Mouse (Mus musculus): ENCODE measurements at regions not wholly inside any gene's neighbourhood (a gene's known extent, or its start where the extent isn't known, plus 50 kb on each side); places are given as distances from the start of the nearest gene placed in this dataset.
A peak's percentile ranks its signal among the peaks of the same experiment; 100 is the strongest.

- H3K4me2 ChIP-seq, result no peak overlapping the region
- H3K4me1 ChIP-seq (replicated peaks), result no peaks in the 10 kb centered on the region; the same call in 1 of the 2 replicates
- H3K27me3 ChIP-seq (replicated peaks), result peaks cover 31% of the 10 kb centered on the region
- WGBS, result 79% methylated on average over 7 of the region's 7 CpGs
- H3K36me3 ChIP-seq, result no peaks in the 10 kb centered on the region
- H3K4me3 ChIP-seq, result no peak overlapping the region
- H3K9me3 ChIP-seq (replicated peaks), result no peaks in the 10 kb centered on the region
- no peak overlapping the region for H3K27ac ChIP-seq (ENCODE audit: poor library complexity, severe bottlenecking)
- no peak for ATAC-seq (ENCODE audit: insufficient number of reproducible peaks, low FRiP score)
- no peak overlapping the region for H3K9ac ChIP-seq
These were observed 236.5 kb downstream of the Mtx2 start for GRCm38 (mm10) chr2:75062189-75062510.

- Histone ChIP-seq H3K9ac (no peak overlapping the region), H3K4me2 (no peak overlapping the region), H3K27ac (ENCODE audit: poor library complexity, severe bottlenecking) (no peak overlapping the region), H3K36me3 (no peaks in the 10 kb centered on the region), H3K4me1 (replicated peaks) (no peaks in the 10 kb centered on the region; the same call in 1 of the 2 replicates), H3K27me3 (replicated peaks) (peaks cover 23% of the 10 kb centered on the region), H3K9me3 (replicated peaks) (no peaks in the 10 kb centered on the region), H3K4me3 (no peak overlapping the region)
- WGBS, result 63% methylated on average over 10 of the region's 10 CpGs
- ATAC-seq (ENCODE audit: insufficient number of reproducible peaks, low FRiP score), result no peak
These were observed 239.0 kb downstream of the Mtx2 start for GRCm38 (mm10) chr2:75064406-75065115.

GRCm38 (mm10) chr2:75065304-75065703 lies 239.7 kb downstream of the Mtx2 start:
- WGBS, result 85% methylated on average over 2 of the region's 2 CpGs
- Histone ChIP-seq H3K4me1 (replicated peaks) (no peaks in the 10 kb centered on the region; the same call in 1 of the 2 replicates), H3K27me3 (replicated peaks) (peaks cover 15% of the 10 kb centered on the region), H3K36me3 (no peaks in the 10 kb centered on the region), H3K9me3 (replicated peaks) (no peaks in the 10 kb centered on the region), H3K4me2 (no peak overlapping the region), H3K9ac (no peak overlapping the region), H3K4me3 (no peak overlapping the region), H3K27ac (ENCODE audit: poor library complexity, severe bottlenecking) (no peak overlapping the region)
- no peak for ATAC-seq (ENCODE audit: insufficient number of reproducible peaks, low FRiP score)

- H3K27me3 ChIP-seq (replicated peaks), result no peaks in the 10 kb centered on the region
- H3K27ac ChIP-seq (ENCODE audit: poor library complexity, severe bottlenecking), result no peak overlapping the region
- no peaks in the 10 kb centered on the region for H3K36me3 ChIP-seq
- H3K4me1 ChIP-seq (replicated peaks), result no peaks in the 10 kb centered on the region
- no peaks in the 10 kb centered on the region for H3K9me3 ChIP-seq (replicated peaks)
- WGBS, result 63% methylated on average over 2 of the region's 2 CpGs
- H3K4me2 ChIP-seq, result no peak overlapping the region
- ATAC-seq (ENCODE audit: insufficient number of reproducible peaks, low FRiP score), result no peak
- no peak overlapping the region for H3K9ac ChIP-seq
- H3K4me3 ChIP-seq, result no peak overlapping the region
These were observed 243.7 kb downstream of the Mtx2 start for GRCm38 (mm10) chr2:75069321-75069720.

GRCm38 (mm10) chr2:75072021-75072420 lies 246.4 kb downstream of the Mtx2 start:
- H3K4me1 ChIP-seq (replicated peaks), result no peaks in the 10 kb centered on the region
- WGBS, result 81% methylated on average over 3 of the region's 3 CpGs

GRCm38 (mm10) chr2:75072471-75072870 lies 246.9 kb downstream of the Mtx2 start:
- H3K4me2 ChIP-seq, result no peak overlapping the region
- H3K27ac ChIP-seq (ENCODE audit: poor library complexity, severe bottlenecking), result no peak overlapping the region
- no peaks in the 10 kb centered on the region for H3K27me3 ChIP-seq (replicated peaks)
- H3K9me3 ChIP-seq (replicated peaks), result no peaks in the 10 kb centered on the region
- H3K4me1 ChIP-seq (replicated peaks), result no peaks in the 10 kb centered on the region
- no peak for ATAC-seq (ENCODE audit: insufficient number of reproducible peaks, low FRiP score)
- H3K4me3 ChIP-seq, result no peak overlapping the region
- H3K36me3 ChIP-seq, result no peaks in the 10 kb centered on the region
- H3K9ac ChIP-seq, result no peak overlapping the region
- 61% methylated on average over 8 of the region's 8 CpGs for WGBS

More at GRCm38 (mm10) chr2:75072021-75072420, 246.4 kb downstream of the Mtx2 start:
- Histone ChIP-seq H3K27me3 (replicated peaks) (no peaks in the 10 kb centered on the region), H3K4me3 (no peak overlapping the region), H3K36me3 (no peaks in the 10 kb centered on the region), H3K9me3 (replicated peaks) (no peaks in the 10 kb centered on the region), H3K27ac (ENCODE audit: poor library complexity, severe bottlenecking) (no peak overlapping the region), H3K9ac (no peak overlapping the region), H3K4me2 (no peak overlapping the region)
- ATAC-seq (ENCODE audit: insufficient number of reproducible peaks, low FRiP score), result no peak

- Histone ChIP-seq H3K4me3 (no peak overlapping the region), H3K27ac (ENCODE audit: poor library complexity, severe bottlenecking) (no peak overlapping the region), H3K27me3 (replicated peaks) (no peaks in the 10 kb centered on the region), H3K9me3 (replicated peaks) (no peaks in the 10 kb centered on the region), H3K9ac (no peak overlapping the region), H3K4me2 (no peak overlapping the region), H3K36me3 (no peaks in the 10 kb centered on the region), H3K4me1 (replicated peaks) (no peaks in the 10 kb centered on the region)
- ATAC-seq (ENCODE audit: insufficient number of reproducible peaks, low FRiP score), result no peak
- 76% methylated on average over 9 of the region's 9 CpGs for WGBS
These were observed 247.6 kb downstream of the Mtx2 start for GRCm38 (mm10) chr2:75073178-75073577.

GRCm38 (mm10) chr2:75087164-75087563 lies 261.6 kb downstream of the Mtx2 start:
- Histone ChIP-seq H3K27ac (ENCODE audit: poor library complexity, severe bottlenecking) (no peak overlapping the region; the same call in 1 of the 2 replicates), H3K27me3 (replicated peaks) (no peaks in the 10 kb centered on the region), H3K4me3 (peak overlapping the region; percentile 1; the same call in 1 of the 2 replicates), H3K36me3 (no peaks in the 10 kb centered on the region), H3K9ac (no peak overlapping the region), H3K9me3 (replicated peaks) (no peaks in the 10 kb centered on the region), H3K4me2 (peak overlapping the region; percentile 55), H3K4me1 (replicated peaks) (peaks cover 5% of the 10 kb centered on the region)
- no peak for ATAC-seq (ENCODE audit: insufficient number of reproducible peaks, low FRiP score)
- 32% methylated on average over 12 of the region's 12 CpGs for WGBS

GRCm38 (mm10) chr2:75089186-75089585 lies 263.6 kb downstream of the Mtx2 start:
- no peaks in the 10 kb centered on the region for H3K9me3 ChIP-seq (replicated peaks)
- H3K4me3 ChIP-seq, result no peak overlapping the region
- H3K9ac ChIP-seq, result no peak overlapping the region
- ATAC-seq (ENCODE audit: insufficient number of reproducible peaks, low FRiP score), result no peak
- H3K4me2 ChIP-seq, result no peak overlapping the region
- H3K4me1 ChIP-seq (replicated peaks), result peaks cover 5% of the 10 kb centered on the region
- 60% methylated on average over 8 of the region's 8 CpGs for WGBS
- no peaks in the 10 kb centered on the region for H3K27me3 ChIP-seq (replicated peaks)
- H3K36me3 ChIP-seq, result no peaks in the 10 kb centered on the region
- H3K27ac ChIP-seq (ENCODE audit: poor library complexity, severe bottlenecking), result no peak overlapping the region

- Histone ChIP-seq H3K4me1 (replicated peaks) (peaks cover 5% of the 10 kb centered on the region), H3K27me3 (replicated peaks) (no peaks in the 10 kb centered on the region), H3K9me3 (replicated peaks) (no peaks in the 10 kb centered on the region), H3K36me3 (no peaks in the 10 kb centered on the region), H3K4me3 (no peak overlapping the region), H3K9ac (no peak overlapping the region), H3K4me2 (no peak overlapping the region), H3K27ac (ENCODE audit: poor library complexity, severe bottlenecking) (no peak overlapping the region)
- 25% methylated on average over 6 of the region's 6 CpGs for WGBS
- ATAC-seq (ENCODE audit: insufficient number of reproducible peaks, low FRiP score), result no peak
These were observed 264.0 kb downstream of the Mtx2 start for GRCm38 (mm10) chr2:75089616-75090015.

GRCm38 (mm10) chr2:75090439-75090838 lies 264.8 kb downstream of the Mtx2 start:
- no peaks in the 10 kb centered on the region for H3K27me3 ChIP-seq (replicated peaks)
- no peaks in the 10 kb centered on the region for H3K9me3 ChIP-seq (replicated peaks)
- no peak overlapping the region for H3K4me2 ChIP-seq
- no peak for ATAC-seq (ENCODE audit: insufficient number of reproducible peaks, low FRiP score)
- 65% methylated on average over 16 of the region's 16 CpGs for WGBS
- peaks cover 5% of the 10 kb centered on the region for H3K4me1 ChIP-seq (replicated peaks)
- H3K9ac ChIP-seq, result no peak overlapping the region
- no peak overlapping the region for H3K4me3 ChIP-seq
- H3K36me3 ChIP-seq, result no peaks in the 10 kb centered on the region
- H3K27ac ChIP-seq (ENCODE audit: poor library complexity, severe bottlenecking), result no peak overlapping the region

GRCm38 (mm10) chr2:75101501-75101900 lies 275.9 kb downstream of the Mtx2 start:
- Histone ChIP-seq H3K36me3 (no peaks in the 10 kb centered on the region), H3K9ac (no peak overlapping the region), H3K4me2 (no peak overlapping the region), H3K27ac (ENCODE audit: poor library complexity, severe bottlenecking) (no peak overlapping the region), H3K9me3 (replicated peaks) (no peaks in the 10 kb centered on the region), H3K4me3 (no peak overlapping the region), H3K27me3 (replicated peaks) (no peaks in the 10 kb centered on the region), H3K4me1 (replicated peaks) (no peaks in the 10 kb centered on the region)
- no peak for ATAC-seq (ENCODE audit: insufficient number of reproducible peaks, low FRiP score)
- WGBS, result 39% methylated on average over 11 of the region's 11 CpGs

Measured in heart, embryonic 12.5 days (tissue).